Mouse (Mus musculus) cerebellum, postnatal 10 days (tissue): ENCODE data around the gene Cdc42se1.
A peak's percentile ranks its signal among the peaks of the same experiment; 100 is the strongest.
"Not testable (repeated sequence)": the region's sequence is repeated elsewhere in the genome, so short reads cannot be mapped to it uniquely, and the experiment has no call there.

Experiments used
- DNase-seq, 2 experiments: peaks; one replicate each; pipeline ENCODE4 v3.0.0; 2021; ENCODE audit warnings: mixed read lengths in 2 of 2

Cdc42se1 gene

DNA sequence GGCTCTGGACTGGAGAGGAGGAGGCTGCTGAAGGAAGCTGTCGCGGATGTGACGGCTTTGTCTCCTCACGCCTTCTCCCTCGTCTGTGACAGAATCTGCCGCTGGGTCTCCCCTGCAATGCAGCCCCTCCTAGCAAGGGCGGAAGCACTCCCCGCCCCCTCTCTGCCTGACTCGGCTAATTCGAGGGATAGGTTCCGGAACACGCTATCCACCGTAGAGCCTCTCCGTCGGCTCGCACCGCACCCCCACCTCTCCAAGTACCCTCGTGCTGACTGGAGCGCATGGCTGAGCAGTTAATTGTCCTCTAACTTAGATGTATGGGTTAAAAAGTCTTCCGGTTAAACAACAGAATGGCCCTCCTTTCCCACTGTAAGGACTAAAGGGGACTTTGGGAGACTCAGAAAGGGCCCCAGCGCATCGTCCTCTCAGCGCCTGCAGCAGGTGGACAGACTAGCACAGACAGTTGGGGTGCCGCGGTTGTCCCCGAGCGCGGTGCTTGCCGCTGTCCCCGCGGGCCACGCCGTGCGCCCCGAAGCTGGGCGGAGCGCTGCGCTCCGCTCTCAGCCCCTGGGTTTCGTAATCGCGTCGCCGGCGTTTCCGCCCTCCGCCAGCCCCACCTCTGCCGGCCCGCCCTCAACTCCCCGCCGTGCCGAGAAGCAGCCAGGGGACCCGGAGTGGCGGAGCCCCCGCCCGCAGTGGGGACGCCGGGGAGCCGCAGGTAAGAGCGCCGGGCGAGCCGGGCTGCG is at the start of gene Cdc42se1:
Gene Cdc42se1, plus strand, starts transcription at position 585 of the 746 bp plus-strand sequence.
- DNase-seq: peak; percentile 91 to 95

DNA sequence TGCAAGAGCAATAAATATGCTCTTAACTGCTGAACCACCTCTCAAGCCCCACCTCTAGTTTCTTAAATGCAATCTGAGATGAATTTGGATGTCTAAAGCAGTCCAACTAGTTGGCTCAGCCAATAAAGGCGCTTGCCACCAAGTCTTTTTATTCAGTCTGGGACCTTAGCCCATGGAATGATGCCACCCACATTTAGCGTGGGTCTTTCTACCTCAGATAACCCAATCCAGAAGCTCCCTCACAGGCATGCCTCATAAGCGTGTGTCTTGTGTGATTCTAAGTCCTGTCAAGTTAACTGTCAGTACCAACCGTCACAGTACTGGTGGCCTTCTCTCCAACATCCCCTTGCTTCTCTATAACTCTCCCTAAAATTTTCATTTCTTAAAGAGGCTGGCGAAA is 49.6 kb upstream of the Cdc42se1 start:
- DNase-seq: no peak

DNA sequence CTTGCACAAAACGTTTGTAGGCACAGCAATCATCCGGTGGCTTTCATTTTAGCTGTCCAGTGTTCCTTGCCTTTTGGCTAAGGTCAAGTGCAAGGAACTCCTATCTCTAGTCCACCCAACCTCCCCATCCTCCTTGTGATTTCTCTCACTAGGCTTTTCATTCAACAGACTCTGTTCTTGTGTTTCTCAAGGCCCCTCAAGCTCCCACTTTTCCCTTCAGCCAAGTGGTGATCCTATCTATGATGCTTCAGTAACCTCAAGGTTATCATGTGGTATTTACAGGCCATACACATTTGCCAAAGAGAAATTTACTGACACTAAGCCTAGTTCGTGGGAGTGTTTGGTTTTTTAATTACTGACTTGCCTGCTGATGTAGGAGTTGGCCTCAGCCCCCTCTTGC is 48.6 kb upstream of the Cdc42se1 start:
- DNase-seq: no peak

- DNase-seq: no peak
These were observed 46.7 kb upstream of the Cdc42se1 start for GRCm38 (mm10) chr3:95181841-95182240.

GRCm38 (mm10) chr3:95184796-95185577 is 43.5 kb upstream of the Cdc42se1 start:
- DNase-seq: no peak

- no peak for DNase-seq
These were observed 42.4 kb upstream of the Cdc42se1 start for GRCm38 (mm10) chr3:95186100-95186499.

DNA sequence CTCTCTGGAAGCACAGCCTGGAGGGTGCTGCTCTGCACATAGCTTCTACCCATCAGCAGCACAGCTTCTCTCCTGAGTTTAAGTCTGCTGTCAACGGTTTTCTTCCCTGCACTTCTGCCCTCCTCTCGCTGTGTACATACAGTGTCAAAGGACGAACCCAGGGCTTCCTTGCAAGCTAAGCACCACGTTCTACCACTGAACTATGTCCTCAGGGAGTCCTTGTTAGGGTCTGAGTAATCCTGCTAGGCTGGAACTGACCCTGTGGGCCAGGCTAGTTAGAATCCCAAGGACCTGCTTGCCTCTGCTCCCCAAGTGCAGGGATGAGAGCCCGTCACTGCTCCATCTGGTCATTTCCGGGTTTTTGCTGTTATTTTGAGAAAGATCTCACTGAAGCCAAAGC is 41.6 kb upstream of the Cdc42se1 start:
- DNase-seq: no peak

- DNase-seq: peak; percentile 48 to 57
These were observed 33.8 kb upstream of the Cdc42se1 start for GRCm38 (mm10) chr3:95194721-95195135.

DNA sequence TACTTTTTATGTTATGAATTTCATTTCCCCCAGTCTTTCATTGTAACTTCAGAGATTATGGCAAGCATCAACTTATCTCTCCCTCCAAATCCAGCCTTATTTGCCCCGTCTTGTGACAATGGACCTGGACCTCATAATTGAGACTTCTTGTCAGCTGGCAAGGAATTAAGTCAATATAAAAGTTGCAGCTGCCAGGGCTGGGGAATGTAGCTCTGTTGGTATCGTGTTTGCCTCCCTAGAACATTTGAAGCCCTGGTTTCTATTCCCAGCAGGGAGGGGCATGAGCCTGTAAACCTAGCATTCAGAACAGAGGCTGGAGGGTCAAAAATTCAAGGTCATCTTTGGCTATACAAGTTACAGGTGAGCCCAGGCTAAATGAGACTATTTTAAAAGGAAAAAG is 32.8 kb upstream of the Cdc42se1 start:
- DNase-seq: no peak

DNA sequence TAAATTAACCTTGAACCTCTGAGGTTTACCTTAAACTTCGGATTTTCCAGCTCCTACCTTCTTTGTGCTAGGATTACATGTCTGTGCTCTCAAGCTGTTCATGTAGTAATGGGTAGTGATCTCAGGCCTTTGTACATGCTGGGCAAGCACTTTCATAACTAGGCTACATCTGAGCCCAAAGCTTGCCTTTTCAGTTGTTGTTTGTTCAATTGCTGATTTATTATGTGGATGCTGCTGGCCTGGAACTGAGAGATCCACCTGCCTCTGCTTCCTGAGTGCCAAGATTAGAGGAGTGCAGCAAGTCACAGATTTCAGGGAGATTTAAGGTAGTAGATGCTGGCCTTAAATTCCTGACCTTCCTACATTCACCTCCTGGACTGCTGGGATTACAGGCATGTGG is 29.4 kb upstream of the Cdc42se1 start:
- DNase-seq: no peak

DNA sequence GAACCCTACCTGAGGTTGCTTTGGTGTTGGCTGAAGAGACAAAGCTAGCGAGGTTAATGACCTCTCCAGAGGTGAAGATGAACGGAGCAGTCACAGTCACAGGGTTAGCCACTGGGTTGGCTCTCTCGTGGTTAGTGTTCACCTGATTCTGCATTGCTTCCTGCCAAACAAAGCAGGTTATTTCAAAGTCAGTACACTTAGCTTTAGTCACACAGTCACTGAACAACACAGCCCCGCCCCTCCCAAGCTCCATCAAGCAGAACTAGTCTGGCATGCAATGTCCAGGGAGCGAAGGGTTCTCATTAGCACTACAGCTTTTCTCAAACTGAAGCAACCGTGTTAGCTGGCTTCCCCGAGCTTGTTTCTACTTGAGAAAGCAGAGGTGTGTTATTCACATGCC is 28.4 kb upstream of the Cdc42se1 start:
- DNase-seq: no peak

DNA sequence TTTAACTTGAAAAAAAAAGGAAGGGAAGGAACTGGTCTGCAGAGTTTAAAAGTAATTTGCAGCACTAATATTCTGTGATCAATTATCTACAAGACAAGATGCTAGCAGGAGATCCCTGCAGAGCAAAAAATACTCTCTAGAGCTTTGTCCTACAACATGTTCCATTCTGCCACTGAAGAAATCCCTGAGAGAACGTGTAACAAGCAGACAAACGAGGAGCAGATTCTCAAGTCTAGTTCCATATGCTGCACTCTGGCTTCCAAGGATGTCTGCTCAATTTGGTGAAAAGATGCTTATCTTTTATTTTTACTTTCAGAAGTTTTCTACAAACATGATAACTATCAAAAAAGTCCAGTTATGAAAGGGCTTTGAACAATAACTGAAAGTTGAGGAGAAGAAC is 28.0 kb upstream of the Cdc42se1 start:
- no peak for DNase-seq

DNA sequence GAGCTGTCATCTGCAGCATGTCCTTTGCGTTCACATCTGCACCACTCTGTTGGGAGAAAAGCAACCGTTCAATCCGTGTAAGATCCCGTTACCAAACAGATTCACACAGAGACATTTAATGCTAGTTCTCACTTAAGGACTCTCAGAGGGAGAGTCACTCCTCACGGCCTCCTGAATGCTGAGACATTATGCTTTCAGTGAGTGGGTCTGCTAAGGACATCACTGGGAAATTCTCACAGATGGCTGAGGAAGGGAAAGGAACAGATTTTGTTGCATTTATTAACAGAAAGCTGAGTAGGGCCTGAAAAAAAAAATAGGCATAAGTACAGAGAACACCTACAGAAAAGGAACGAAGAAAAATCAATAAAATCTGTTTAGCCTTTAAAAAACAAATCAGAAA is 24.7 kb upstream of the Cdc42se1 start:
- no peak for DNase-seq

DNA sequence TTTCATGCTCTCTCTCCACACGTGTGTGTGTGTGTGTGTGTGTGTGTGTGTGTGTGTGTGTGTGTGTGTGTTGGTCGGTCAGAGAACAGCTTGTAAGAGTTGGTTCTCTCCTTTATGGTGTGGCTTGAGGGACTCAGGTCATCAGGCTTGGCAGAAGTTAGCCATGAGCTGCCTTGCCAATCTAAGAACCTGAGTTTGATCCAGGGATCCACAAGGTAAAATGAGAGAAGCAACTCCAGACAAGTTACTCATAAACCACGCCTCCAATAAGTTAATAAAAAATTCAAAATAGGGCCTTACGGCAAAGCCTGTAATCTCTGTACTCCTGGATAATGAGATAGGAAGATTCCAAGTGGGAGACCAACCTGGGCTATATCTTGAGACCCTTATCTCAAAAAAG is 20.2 kb upstream of the Cdc42se1 start:
- no peak for DNase-seq

DNA sequence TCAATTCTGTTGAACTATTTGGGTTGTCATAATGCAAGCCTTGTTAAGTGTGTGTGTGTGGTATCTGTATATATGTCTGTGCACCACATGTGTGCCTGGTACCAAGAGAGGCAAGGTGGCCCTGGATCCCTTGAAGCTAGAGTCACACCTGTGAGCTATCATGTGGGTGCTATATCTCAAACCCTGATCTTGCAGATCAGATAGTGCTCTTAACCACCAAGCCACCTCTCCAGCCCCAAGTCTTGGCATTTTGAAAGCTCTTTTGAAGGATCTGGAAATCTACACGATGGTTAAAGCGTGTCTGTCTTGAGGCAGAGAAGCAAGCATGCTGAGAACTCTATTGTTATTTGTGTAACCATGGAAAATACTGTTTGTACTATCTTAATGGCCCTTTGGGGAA is 17.9 kb upstream of the Cdc42se1 start:
- DNase-seq: no peak

DNA sequence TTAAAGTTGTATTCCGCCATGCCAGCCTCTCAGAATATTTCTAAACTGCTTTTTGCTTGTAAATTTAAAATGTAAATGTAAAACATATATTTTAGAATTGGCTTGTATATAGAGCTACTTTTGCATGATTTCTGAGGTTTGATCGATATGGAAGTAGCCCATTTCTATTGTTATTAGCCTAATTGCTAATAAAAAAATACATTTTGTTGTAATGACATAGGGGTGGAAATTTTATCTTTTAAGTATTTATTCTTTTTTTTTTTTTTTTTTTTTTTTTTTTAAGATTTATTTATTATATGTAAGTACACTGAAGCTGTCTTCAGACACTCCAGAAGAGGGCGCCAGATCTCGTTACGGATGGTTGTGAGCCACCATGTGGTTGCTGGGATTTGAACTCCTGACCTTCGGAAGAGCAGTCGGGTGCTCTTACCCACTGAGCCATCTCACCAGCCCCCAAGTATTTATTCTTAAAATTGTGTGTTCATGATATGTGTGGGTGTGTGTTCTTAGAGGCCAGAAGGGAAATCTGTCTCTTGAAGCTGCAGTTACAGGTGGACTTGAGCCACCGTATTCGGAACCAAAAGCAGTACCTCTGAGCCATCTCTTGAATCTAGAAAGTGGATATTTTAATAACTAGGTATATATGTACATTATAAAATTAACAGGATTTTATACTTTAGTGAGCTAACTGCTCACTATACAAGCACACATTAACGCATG is 15.5 kb upstream of the Cdc42se1 start:
- DNase-seq: not testable (repeated sequence)

- DNase-seq: no peak
These were observed 14.9 kb upstream of the Cdc42se1 start for GRCm38 (mm10) chr3:95213609-95213975.

GRCm38 (mm10) chr3:95216655-95217254 is 11.8 kb upstream of the Cdc42se1 start:
- DNase-seq: no peak

DNA sequence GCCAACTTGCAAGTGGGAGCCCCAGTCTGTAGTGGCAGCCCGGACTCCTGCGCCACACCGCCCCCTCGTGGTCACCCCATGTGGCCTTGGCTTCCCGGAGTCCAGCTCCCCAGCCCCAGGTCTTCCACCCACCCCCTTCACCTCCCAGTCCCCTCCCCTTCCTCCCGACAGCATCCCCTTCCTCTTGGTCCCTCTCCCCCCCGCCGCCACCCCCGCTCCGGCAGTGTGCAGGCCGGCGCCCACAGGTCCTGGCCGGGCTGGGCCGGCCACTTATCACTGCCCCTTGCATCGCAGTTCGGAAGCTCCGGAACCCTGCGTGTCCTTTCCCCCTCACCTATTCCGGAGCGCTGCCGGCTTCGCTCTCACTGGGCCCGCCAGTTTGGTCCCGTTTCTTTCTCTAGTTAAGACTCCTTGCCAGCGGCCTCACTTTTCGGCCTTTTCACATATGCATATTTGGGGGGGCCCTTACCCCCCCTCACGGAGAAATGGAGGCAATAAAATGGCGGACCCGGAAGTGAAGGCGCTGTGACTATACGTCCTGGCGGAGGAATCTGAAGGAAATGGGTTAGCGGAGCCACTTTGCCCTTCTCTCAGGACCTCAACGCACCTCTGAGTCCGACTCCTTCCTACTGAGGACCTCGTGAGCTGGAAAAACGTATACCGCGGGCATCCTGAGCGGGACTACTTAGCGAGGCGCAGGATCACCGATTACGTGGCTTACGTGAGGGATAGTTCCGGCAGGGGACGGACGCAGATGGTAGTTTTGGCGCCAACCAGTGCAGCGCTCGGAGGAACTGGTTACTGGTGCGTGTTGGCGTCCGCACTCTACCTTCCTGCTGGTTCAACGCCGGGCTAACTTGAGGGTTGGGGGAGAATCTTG is 11.0 kb upstream of the Cdc42se1 start, which contains the start of gene Gabpb2:
Gene Gabpb2, minus strand, starts transcription at position 662 of the 880 bp plus-strand sequence.
- DNase-seq: peak; percentile 97

DNA sequence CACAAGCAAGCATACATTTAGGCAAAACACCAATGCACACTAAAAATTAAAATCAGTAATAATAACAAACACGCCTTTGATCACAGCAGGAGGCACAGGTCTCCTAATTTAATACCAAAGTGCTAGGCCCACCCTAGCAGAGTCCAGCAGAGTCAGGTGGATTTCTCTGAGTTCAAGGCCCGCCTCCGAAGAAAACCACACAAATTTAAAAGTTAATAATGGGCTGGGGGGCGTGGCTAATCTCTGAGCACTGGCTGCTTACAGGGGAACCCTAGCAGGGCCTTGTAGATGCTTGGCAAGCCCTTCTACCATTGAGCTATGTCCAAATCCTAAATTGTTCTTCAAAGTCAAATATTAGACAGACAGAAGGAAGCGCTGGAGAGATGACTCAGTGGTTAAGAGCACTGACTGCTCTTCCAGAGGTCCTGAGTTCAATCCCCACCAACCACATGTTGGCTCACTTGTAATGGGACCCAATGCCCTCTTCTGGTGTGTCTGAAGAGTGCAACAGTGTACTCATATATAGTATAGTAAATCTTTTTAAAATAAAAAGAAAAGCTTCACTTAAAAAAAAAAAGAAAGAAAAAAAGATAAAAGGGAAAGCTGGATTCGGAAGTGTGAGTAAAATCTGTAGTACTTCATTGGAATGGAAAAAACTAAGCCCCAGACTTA is 9.9 kb upstream of the Cdc42se1 start:
- DNase-seq: peak; percentile 22 to 34

- no peak for DNase-seq
These were observed 5.5 kb upstream of the Cdc42se1 start for GRCm38 (mm10) chr3:95223041-95223440.
